Mouse (Mus musculus): Measurements from ENCODE around the gene Setd1b.

The Setd1b gene

GRCm38 (mm10) chr5:123128426-123129169 lies 13.4 kb upstream of the Setd1b start:
- DNase-seq = peak in 1 of 2 experiments; percentile 31

DNA sequence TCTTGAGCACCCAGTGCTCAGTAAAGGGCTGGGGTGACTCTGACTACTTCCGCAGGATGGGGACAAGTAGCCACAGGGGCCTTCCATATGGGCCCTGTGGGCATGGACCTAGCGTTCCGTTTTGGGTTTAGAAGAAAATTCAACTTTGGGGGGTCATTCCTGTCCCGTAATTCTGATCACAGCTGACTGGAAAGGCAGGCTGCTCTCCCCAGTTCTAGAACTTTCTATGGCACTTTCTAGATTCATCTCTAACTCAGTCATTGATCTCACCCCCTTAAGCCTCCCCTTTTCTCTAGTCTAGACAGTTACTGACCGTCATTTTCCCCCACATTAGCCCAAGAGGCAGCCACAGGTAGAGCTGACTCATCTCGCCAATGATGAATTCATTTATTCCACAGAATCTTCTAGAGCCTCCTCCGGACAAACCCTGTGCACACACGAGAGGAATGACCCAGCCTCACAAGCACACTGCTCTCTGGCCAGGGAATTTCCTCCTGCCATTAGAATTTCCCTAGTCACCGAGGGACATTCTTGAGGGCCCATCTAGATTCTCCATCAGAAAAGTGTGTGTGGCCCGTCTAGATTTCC lies 12.7 kb upstream of the Setd1b start:
- no peak for DNase-seq

GRCm38 (mm10) chr5:123130030-123130813 lies 11.8 kb upstream of the Setd1b start:
- DNase-seq = no peak

- DNase-seq = no peak
These were observed 11.2 kb upstream of the Setd1b start for GRCm38 (mm10) chr5:123130814-123131148.

DNA sequence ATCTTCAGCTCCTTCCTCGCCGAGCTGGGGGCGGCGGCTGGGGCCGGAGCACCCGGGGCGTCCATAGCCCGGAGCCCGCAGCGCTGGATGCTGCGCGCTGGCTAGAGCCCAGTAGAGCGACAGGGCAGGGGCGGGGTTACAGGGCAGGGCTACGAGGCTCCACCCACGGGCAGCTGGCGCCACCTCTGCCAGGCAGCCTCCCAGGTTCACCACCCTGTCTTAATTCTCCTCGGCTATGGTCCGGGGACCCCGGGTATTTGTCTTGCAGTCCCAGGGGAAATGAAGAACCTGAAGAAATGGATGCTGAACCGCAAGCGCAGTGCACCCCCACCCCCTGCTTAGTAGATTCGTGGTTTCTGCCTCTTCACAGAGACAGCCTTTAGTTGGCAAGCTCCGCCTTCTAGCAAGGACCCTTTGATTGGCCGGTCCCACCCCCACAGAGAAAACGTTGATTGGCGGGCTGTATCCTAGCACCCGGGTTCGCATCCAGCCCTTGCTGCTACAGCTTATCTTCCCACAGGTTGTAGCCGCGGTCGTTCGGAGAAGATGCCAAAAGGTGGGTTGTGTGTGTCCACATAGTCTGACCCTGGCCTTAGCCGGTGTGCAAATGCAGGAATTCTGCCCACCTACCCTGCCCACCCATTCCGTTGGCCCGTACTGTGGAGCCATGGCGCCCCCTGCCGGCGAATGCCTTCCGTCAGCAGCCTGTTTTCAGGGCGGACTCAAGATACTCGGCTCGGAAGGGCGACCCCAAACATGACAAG lies 9.5 kb upstream of the Setd1b start, which contains the start of gene Rhof:
Rhof (minus strand) TSS at position 385 of the 764 bp plus-strand sequence.
- DNase-seq = peak; percentile 90 to 92

DNA sequence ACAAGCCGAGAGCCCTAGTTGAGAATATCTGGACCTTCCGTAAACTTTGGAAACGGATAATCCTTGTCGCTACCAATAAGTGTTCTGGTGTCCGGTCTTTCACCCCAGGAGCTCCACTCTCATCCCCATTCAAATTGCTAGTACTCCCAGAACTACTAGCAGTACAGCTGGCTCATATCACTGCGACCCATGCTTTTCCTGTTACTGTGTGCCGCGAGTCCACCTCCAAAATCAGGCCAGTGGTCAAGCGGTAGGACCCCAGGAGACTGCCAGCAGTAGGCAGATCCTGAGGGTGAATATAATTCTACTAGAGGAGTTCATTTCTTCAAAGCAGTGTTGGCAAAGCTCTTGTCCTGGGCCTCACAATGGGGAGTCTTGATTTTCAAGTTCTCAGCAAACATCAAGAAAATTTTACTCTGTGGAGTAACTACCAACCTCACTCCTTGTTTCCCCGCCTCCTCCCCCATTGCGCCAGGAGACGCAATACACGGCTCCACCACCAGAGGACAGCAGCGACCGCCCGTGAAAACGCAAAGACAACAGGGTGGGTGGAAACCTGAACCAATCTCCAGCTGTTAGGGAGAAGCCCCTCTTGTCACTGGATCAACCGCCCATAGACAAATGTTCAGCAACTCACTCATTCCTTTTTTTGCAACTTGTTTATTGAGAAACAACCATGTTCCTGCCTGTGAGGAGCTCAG lies 8.8 kb upstream of the Setd1b start:
- peak; percentile 92 for DNase-seq

GRCm38 (mm10) chr5:123133784-123134143 lies 8.2 kb upstream of the Setd1b start:
- DNase-seq = no peak

DNA sequence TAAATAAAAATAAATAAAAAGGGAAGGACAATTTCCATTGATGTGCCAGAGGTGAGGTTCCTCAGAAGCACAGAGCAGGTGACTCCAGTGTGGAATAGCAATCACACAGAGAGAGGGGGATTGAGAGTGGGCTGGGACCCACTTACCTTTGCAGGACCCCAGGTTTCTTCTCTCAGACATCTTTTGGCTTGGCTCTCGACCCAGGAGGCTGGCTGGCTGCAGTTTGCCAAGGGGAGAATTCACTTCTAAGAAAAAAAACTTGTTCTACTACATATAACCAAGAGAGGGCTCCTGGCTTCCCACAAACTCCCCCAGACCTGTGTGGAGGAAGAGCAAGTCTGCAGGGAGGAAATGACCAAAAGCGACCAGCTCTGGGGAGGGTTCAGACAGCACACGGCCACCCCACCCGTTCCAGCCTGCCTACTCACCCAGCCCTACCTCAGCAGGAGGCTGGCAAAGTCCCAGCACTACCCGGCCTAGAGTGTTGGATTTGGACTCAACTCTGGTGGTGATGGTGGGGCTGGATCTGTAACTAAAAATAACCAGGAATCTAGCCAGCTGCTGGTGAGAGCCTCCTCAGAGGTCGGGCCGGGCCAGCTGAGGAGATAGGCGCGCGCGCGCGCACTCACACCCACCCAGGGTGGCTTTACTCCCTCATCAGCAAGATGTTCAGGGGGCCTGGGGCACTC lies 7.7 kb upstream of the Setd1b start:
- peak; percentile 53 to 67 for DNase-seq

- peak in 1 of 2 experiments; percentile 22 for DNase-seq
These were observed 7.1 kb upstream of the Setd1b start for GRCm38 (mm10) chr5:123134875-123135382.

- peak; percentile 87 to 91 for DNase-seq
These were observed 6.3 kb upstream of the Setd1b start for GRCm38 (mm10) chr5:123135471-123136360.

DNA sequence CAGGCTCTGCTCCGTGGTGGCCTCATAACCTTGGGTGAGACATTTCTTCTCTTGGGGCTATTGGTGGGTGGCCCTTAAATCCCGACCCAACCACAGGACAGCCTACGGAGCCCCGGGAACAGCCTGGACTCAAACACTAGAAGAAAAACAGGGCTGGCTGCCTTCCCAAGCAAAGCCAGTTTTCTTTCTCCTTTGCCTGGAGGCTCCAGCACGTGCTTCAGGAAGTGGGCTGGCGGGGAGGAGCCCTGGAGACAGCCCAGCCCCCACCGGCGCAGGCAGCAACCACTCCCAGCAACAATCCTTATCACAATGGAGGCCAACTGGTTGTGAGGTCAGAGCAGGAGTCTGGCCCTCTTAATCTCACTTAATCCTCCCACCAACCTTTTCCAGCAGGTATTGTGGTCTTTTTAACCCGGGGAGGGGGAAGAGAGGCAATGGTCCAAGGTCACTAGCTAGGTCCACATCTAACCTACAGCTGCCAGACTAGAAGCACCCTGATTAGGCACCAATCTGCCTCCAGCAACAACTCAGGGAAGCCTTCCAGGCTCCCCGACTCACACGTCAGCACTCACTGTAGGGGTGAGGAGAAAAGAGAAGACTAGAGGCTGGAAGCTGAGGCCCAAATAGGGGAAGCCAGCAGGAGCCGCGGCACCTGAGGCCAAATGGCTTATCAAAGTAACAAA lies 5.5 kb upstream of the Setd1b start:
- peak; percentile 92 to 95 for DNase-seq

GRCm38 (mm10) chr5:123137044-123137909 lies 4.7 kb upstream of the Setd1b start:
- DNase-seq = peak; percentile 87 to 93

DNA sequence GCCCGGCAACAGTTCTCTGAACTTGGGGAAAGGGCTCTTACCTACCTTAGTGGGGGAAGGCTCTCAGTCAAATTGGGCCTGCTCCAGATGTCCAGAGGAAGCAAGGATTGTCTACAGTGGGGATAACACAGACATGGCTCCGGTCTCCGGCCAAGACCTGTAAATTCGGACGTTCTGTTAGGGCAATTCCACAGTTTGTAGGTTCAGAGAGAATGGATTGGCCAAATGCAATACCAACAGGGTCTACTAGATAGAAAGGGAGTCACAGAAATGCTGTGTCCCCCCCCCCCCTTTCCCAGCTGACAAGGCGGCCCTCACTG lies 4.1 kb upstream of the Setd1b start:
- DNase-seq = no peak

GRCm38 (mm10) chr5:123138230-123138911 lies 3.6 kb upstream of the Setd1b start:
- peak; percentile 81 to 89 for DNase-seq

GRCm38 (mm10) chr5:123138953-123139721 lies 2.9 kb upstream of the Setd1b start:
- DNase-seq = peak; percentile 83 to 90

GRCm38 (mm10) chr5:123139722-123140627 lies 2.0 kb upstream of the Setd1b start:
- peak; percentile 38 to 44 for DNase-seq
